Mouse (Mus musculus): Measurements from ENCODE around the gene Prkd3.
A peak's percentile ranks its signal among the peaks of the same experiment; 100 is the strongest.

Prkd3 gene

GRCm38 (mm10) chr17:79020208-79020983, at the start of gene Prkd3:
TSS of gene Prkd3 (minus strand) at chr17:79020816.
- DNase-seq (ENCODE audit: low read depth): peak; percentile 61

GRCm38 (mm10) chr17:79069766-79070480, 49.3 kb upstream of the Prkd3 start:
- DNase-seq (ENCODE audit: low read depth): no peak

DNA sequence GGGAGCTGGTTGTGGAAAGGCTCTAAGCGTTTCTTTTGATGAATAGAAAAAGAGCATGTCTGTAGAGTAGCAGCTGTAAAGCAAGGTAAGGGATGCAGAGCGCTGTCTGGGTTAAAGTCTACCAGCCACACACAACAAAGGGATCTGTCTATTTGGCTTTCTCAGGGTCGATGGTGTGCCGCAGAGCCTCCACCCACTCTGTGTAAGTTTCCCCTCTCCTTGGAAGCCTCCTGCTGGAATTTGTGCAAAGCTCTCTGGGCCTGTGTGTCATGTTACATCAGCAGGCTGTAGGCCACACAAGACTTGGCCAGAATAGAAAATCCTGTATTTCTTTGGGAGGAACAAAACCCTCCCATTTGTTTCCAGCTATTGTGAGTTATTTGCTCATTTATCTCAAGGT, 48.4 kb upstream of the Prkd3 start:
- no peak for DNase-seq (ENCODE audit: low read depth)

DNA sequence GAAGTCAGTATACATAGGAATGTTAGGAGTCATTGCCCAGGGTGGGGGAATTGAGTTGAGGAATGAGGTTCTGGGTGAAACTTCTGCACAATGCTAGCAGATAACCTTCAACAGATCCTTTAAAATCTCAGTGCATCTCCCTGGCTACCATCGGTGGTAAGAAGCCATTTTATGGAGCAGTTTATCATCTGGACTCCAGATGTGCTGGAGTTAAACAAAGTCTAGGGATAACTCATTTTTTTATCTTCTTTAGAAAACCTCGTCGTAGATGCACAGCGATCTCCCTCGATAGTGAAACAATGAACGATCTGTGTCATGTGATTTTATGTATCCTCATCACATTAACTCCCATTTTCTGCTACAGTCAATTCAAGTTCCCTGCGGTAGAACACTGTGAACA, 48.0 kb upstream of the Prkd3 start:
- DNase-seq (ENCODE audit: low read depth): no peak

DNA sequence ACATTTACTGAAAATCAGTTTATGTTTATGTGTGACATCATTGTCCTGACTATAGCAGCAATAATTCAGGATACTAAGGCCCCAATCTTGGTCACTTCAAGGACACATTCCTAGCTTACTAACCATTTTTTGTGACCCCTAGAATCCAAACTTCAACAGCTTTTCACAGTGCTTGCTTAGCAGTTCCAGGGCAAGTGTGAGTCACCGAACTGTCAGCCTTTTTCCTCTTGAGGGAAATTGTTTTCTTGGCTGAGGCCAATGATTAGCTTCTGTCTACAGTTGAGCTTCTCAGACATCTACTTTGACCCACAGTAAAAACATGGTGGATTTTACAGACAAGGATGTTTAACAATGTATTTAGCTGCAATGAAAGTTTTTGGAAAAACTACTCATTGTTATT, 43.6 kb upstream of the Prkd3 start:
- no peak for DNase-seq (ENCODE audit: low read depth)

DNA sequence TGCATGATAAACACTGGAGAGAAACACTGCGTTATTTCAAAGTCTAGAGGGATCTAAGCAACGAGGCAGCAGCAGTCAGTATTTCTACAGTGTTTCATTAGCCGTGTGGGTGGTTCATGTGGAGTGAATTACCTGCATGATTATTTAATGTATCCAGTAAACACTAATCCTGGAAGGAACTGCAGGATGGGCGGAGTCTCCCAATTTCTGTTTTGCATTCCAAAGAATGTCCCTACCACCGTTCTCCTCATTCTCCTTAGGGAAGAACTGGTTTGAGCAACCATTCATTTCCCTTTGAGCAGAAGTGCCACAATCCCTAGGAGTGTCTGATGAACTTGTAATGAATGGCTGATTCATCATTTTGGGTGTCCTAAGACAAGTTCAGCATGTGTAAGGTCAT, 39.6 kb upstream of the Prkd3 start:
- DNase-seq (ENCODE audit: low read depth): no peak

GRCm38 (mm10) chr17:79058271-79058670, 37.7 kb upstream of the Prkd3 start:
- DNase-seq (ENCODE audit: low read depth): no peak

GRCm38 (mm10) chr17:79052088-79052812, 31.6 kb upstream of the Prkd3 start:
- DNase-seq (ENCODE audit: low read depth): peak; percentile 20

DNA sequence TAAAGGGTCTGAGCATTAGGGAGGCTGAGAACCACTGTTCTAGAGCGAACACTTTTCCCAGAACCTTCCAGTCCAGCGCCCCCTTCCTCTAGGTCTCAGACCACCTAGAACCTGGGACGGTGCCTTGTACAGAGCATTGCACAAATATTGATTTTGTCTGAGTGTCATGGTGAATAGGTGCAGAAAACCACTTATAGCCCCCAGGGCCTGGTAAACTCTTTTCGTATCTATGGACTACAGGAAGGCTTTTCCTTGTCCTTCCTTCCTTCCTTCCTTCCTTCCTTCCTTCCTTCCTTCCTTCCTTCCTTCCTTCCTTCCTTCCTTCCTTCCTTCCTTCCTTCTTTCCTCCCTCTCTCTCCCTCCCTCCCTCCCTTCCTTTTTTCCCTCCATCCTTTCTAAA, 31.0 kb upstream of the Prkd3 start, which contains the start of gene Qpct:
Gene Qpct, plus strand, starts transcription at position 301 of the 400 bp plus-strand sequence.
- no peak for DNase-seq (ENCODE audit: low read depth)

GRCm38 (mm10) chr17:79043705-79044104, 23.1 kb upstream of the Prkd3 start:
- peak; percentile 9 for DNase-seq (ENCODE audit: low read depth)

DNA sequence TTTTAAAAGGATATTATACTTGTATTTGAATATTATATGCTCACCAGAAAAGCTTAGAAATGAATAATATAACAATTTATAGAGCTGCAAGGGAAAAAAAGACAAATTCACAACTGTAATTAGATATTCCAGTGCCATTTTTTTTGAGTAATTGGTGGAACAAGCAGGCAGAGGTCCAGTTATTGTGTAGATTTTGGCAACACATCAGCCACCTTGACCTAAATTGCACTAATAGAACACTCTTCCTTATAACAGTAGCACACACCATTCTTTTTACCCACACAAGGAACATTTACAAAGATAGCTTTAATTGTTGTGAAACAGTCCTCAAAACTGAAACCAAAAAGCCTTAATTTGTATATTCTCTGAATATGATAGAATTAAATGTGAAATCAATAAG, 19.0 kb upstream of the Prkd3 start:
- DNase-seq (ENCODE audit: low read depth): no peak

GRCm38 (mm10) chr17:79032782-79033181, 12.2 kb upstream of the Prkd3 start:
- DNase-seq (ENCODE audit: low read depth): no peak

GRCm38 (mm10) chr17:79031569-79031968, 11.0 kb upstream of the Prkd3 start:
- no peak for DNase-seq (ENCODE audit: low read depth)

- no peak for DNase-seq (ENCODE audit: low read depth)
These were observed 8.6 kb upstream of the Prkd3 start for GRCm38 (mm10) chr17:79029226-79029625.

GRCm38 (mm10) chr17:79024544-79024943, 3.9 kb upstream of the Prkd3 start:
- DNase-seq (ENCODE audit: low read depth): no peak

- no peak for DNase-seq (ENCODE audit: low read depth)
These were observed 2.1 kb upstream of the Prkd3 start for GRCm38 (mm10) chr17:79022746-79023145.

- DNase-seq (ENCODE audit: low read depth): no peak
These were observed 344 bp upstream of the Prkd3 start for GRCm38 (mm10) chr17:79020984-79021335.

DNA sequence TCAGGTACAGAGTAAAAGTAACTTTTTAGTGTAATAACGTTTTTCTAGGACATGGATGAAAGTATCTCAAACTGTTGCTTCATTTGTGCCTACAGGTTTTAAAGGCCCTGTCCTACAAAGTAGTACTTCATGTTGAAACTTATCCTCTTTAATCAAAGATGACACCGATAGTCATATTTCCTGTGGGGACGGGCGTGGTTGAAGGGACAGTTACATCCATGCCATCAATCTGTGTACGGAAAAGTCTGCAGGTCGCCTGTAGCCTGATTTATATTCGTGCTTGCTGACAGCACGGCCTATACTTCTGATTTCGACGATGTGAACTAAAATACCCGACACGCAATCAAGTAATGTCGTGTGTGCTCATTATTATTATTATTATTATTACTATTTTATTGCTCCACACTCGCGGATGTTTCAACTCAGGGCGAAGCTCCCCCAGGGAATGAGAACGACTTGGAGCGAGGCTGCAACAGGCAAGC, 849 bp downstream of the Prkd3 start:
- peak; percentile 47 for DNase-seq (ENCODE audit: low read depth)

GRCm38 (mm10) chr17:79018422-79018821, 2.2 kb downstream of the Prkd3 start:
- no peak for DNase-seq (ENCODE audit: low read depth)

DNA sequence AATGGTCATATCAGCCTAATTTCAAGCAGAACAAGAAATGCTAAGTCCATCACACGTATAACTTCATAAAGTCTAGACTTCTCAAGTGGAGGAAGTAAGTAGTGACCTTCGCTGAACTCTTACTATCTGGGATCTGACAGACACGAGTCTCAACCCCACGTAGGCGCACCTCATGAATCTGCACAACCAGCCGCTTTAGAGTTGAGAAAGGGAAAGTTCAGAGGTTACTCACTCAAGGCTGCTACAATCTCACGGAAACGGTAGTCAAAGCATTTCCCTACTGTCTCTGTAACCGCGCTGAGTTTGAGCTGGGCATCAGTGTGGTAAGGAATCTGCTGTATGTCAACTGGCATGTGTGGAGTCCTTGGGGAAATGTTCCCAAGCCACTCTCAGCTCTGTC, 4.8 kb downstream of the Prkd3 start:
- peak; percentile 36 for DNase-seq (ENCODE audit: low read depth)

DNA sequence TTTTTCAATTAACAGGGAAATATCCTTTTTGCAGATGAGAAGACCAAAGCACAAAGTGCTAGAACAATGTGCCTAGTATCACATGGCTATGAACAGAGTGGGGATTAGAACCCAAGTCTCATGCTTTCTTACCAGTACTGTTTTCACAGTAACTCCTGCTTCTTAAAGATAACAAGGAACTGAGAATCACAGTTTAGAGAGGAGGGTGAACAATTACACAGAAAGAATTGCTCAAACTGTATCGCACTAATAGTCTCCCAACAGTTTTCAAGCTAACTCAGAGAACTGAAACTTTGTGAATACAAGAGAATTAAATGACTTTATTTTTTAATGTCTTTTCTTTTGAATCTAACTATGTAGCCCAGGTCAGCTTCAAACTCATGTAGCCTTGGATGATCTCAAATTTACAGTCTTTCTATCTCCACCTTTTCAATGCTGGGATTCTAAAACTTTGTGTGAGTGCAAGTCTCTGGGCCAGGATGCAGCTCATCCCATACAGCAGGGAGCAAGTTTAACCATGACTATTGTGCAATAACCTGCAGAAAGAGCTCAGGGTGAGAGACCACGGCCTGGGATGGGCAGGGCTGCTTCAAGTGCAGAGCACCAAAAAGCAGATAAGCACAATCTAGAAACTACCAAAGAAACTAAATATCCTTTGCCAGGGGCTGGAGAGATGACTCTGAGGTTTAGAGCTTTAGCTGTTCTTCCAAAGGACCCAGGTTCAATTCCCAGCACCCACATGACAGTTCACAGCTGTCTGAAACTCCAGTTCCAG, 5.5 kb downstream of the Prkd3 start:
- no peak for DNase-seq (ENCODE audit: low read depth)

- DNase-seq (ENCODE audit: low read depth): no peak
These were observed 7.0 kb downstream of the Prkd3 start for GRCm38 (mm10) chr17:79013625-79014024.
